Mouse (Mus musculus) thymus, adult 2 months (tissue): Measurements from ENCODE around the gene Map3k5. TPM values are rescaled to one million over a fixed set of nuclear protein-coding genes. Genes with fewer than 3 reads are reported as not detected.

Source experiments
- DNase-seq: peaks from one replicate; pipeline ENCODE4 v3.0.0; 2021
- H3K27ac ChIP-seq: fragments of 200-500 bp; 2 replicates; pipeline ENCODE4 v1.5.1; 2012; ENCODE audit warnings: low read length, control low read depth; ENCODE audit not compliant: control insufficient read depth, insufficient read depth
- H3K27me3 ChIP-seq: fragments of 200-500 bp; 2 replicates; pipeline ENCODE4 v1.6.1; 2012; ENCODE audit warnings: mild to moderate bottlenecking, low read length, moderate library complexity, mixed read lengths; ENCODE audit not compliant: control insufficient read depth, insufficient read depth
- H3K36me3 ChIP-seq: fragments of 200-500 bp; 2 replicates; pipeline ENCODE4 v1.6.1; 2012; ENCODE audit warnings: mild to moderate bottlenecking, low read length, moderate library complexity; ENCODE audit not compliant: control insufficient read depth, insufficient read depth
- H3K4me1 ChIP-seq: fragments of 200-500 bp; replicated peaks from 2 replicates; pipeline ENCODE4 v1.6.1; 2012; ENCODE audit warnings: low read length; ENCODE audit not compliant: control insufficient read depth, insufficient read depth
- H3K4me3 ChIP-seq: fragments of 200-500 bp; 2 replicates; pipeline ENCODE4 v1.5.1; 2012; ENCODE audit warnings: mild to moderate bottlenecking, low read length, control low read depth, moderate library complexity; ENCODE audit not compliant: control insufficient read depth, insufficient read depth
- CTCF ChIP-seq: fragments of 200-500 bp; IDR thresholded peaks from 2 replicates; pipeline ENCODE4 v1.5.1; 2012; ENCODE audit warnings: mild to moderate bottlenecking, control low read depth, low read length, moderate library complexity, borderline replicate concordance; ENCODE audit not compliant: control insufficient read depth, poor library complexity, insufficient read depth; ENCODE audit errors: extremely low read depth
- POLR2A ChIP-seq: fragments of 200-500 bp; IDR thresholded peaks from 2 replicates; pipeline ENCODE4 v1.6.1; 2012; ENCODE audit warnings: mild to moderate bottlenecking, low read length, control low read depth, moderate library complexity; ENCODE audit not compliant: control insufficient read depth, poor library complexity, insufficient read depth; ENCODE audit errors: extremely low read depth
- WGBS: fragments of 180-500 bp; shearing (Covaris S2); methylation state at CpG from one replicate; pipeline ENCODE4 v1.1.7; 2018; 5-methylcytosine and 5-hydroxymethylcytosine counted together
- polyA plus RNA-seq: library from polyadenylated mRNA; depleted of rRNA; stranded (reverse); fragments of >200 nt; gene quantifications from 2 replicates; pipeline ENCODE4 v1.2.3, GENCODE M21; 2012

The Map3k5 gene
- polyA plus RNA-seq, 1 experiment, result 3.5 TPM

DNA sequence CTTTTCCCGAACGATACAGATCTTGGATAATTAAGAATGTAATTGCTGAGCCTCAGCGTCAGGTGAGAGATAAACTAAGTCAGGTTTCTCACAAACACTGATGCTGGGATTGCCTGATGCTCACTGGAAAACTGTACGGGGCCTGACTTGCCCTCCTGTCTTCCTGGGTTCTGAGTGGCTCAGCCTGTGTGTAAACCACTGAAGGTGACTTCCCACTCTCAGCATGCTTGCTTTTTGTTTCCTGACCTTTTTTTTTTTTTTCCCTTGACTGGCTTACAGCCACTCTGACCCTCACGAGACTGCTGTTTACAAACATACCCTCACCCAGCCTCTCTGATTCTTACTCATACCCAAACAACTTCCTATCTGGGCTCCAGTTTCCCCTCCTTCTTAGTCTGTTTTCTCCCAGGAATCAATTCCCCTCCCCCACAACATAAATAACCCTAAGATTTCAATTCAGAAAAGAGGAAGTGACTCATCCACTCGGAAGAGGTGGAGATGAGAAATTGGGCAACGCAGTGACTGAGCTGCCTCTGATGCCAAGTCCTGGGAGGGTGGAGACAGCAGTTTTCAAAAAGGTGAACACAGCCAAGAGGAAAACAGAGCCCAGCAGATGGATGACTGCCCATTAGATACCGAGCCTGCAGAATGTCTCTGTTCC is 170.1 kb downstream of the Map3k5 start:
- Histone ChIP-seq H3K36me3 (no peaks in the 10 kb centered on the region), H3K27me3 (no peaks in the 10 kb centered on the region), H3K4me3 (no peak overlapping the region), H3K27ac (peak overlapping the region; percentile 24; the same call in 1 of the 2 replicates), H3K4me1 (peaks cover 10% of the 10 kb centered on the region)
- TF ChIP-seq POLR2A, result no peak
- no peak for TF ChIP-seq CTCF
- no peak for DNase-seq
- WGBS, result 39% methylated on average over 8 of the region's 8 CpGs

DNA sequence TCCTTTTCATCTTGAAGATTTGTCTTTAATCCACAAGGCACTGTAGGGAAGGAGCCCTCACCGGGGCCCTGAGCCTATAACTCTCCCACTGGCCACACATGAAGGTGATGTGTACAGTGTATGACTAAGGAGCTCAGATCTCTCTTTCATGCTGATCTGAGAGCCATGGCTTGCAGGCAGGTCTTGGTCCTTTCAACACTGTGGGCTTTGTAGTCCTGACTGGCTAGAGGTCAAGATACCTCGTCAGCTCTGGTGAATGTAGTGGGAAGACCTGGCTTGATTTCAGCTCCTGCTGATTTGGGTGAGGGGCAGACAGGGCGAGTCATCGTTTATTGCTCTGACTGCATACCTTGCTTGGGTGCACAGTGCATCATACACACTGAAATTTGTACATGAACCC is 171.3 kb downstream of the Map3k5 start:
- TF ChIP-seq POLR2A (no peak), CTCF (no peak)
- 89% methylated on average over 4 of the region's 4 CpGs for WGBS
- no peaks in the 10 kb centered on the region for H3K36me3 ChIP-seq

DNA sequence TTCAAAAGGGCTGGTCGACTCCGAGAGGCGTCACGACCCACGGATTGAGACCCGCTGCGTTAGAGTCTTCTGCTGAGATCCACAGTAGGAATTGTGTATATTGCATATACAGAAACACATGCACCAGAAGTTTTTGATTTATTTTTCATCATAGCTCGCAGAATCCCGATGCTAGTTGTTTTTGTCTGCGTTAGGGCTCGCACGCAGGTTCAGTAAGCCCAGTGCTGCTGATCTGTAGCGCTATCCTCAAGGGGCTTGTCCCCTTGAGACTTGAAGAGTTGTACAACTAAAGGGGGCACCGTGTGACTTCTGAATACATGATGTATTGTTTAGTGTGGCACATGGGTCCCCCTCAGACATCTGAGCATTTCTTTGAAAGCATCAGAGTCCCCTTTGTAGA is 172.8 kb downstream of the Map3k5 start:
- WGBS, result 98% methylated on average over 14 of the region's 14 CpGs

More for the DNA sequence above, 171.3 kb downstream of the Map3k5 start:
- Histone ChIP-seq H3K4me3 (no peak overlapping the region), H3K27ac (no peak overlapping the region), H3K4me1 (peaks cover 12% of the 10 kb centered on the region), H3K27me3 (no peaks in the 10 kb centered on the region)
- DNase-seq, result no peak

GRCm38 (mm10) chr10:20111508-20111907 is 177.2 kb downstream of the Map3k5 start:
- no peak for DNase-seq
- no peak overlapping the region for H3K27ac ChIP-seq
- no peaks in the 10 kb centered on the region for H3K27me3 ChIP-seq
- TF ChIP-seq CTCF, result no peak
- TF ChIP-seq POLR2A, result no peak
- H3K36me3 ChIP-seq, result no peaks in the 10 kb centered on the region
- peaks cover 9% of the 10 kb centered on the region; the same call in 1 of the 2 replicates for H3K4me1 ChIP-seq
- WGBS, result 87% methylated on average over 5 of the region's 5 CpGs
- no peak overlapping the region for H3K4me3 ChIP-seq

More for the DNA sequence above, 172.8 kb downstream of the Map3k5 start:
- TF ChIP-seq CTCF (no peak), POLR2A (no peak)
- Histone ChIP-seq H3K27me3 (no peaks in the 10 kb centered on the region), H3K27ac (no peak overlapping the region), H3K4me3 (no peak overlapping the region), H3K36me3 (no peaks in the 10 kb centered on the region), H3K4me1 (peaks cover 13% of the 10 kb centered on the region)
- DNase-seq, result no peak

- no peak for TF ChIP-seq CTCF
- no peak for TF ChIP-seq POLR2A
- H3K27me3 ChIP-seq, result no peaks in the 10 kb centered on the region
- peaks cover 10% of the 10 kb centered on the region for H3K4me1 ChIP-seq
- H3K27ac ChIP-seq, result no peak overlapping the region
- H3K4me3 ChIP-seq, result no peak overlapping the region
- 93% methylated on average over 18 of the region's 18 CpGs for WGBS
- DNase-seq, result no peak
- H3K36me3 ChIP-seq, result no peaks in the 10 kb centered on the region
These were observed 178.0 kb downstream of the Map3k5 start for GRCm38 (mm10) chr10:20112026-20112973.

DNA sequence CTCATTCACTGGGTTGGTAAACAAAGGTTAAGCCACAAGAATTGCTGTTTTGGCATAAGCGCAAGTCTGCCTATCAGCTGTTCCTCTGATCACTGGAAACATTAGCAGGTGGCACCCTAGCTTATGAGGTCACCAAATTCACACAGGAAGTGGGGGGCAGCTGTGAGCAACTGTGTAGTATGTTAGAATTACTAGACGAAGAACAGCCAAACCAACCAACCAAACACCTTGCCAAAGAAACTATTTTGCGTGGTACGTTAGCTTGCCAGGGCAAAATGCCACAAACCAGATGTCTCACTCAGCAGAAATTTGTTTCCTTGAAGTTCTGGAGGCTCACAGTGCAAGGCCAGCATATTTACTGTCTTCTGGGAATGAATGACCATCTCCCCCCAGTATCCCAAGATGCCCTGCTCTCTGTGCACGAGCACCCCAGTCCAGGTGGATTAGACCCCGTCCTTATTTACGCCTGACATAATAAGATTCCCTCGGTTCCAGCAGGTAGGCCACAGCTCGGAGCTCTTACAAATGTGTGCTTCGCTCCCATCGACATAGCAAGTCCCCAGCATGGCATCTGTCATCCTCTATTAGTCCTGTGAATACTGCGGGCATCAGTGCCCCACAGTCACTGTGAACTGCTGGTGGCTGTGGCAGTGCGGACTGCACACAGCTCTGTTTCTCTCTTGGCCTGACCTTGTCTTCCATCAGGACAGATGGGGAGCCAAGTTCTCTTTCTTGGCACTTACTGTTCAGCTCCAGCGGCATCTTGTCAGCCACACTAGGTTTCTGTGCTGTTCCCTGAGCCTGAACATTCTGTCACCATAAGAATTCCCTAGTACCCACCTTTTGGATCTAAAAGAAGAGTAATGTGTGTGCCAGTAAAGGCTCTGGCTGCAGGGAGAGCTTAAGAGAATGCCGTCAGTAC is 185.5 kb downstream of the Map3k5 start:
- WGBS, result 68% methylated on average over 15 of the region's 15 CpGs
- DNase-seq, result peak; percentile 79

More for the DNA sequence above, 185.5 kb downstream of the Map3k5 start:
- peaks cover 40% of the 10 kb centered on the region for H3K4me1 ChIP-seq
- no peak overlapping the region for H3K4me3 ChIP-seq
- H3K27me3 ChIP-seq, result no peaks in the 10 kb centered on the region
- TF ChIP-seq POLR2A (no peak), CTCF (no peak)
- peak overlapping the region; percentile 98 for H3K27ac ChIP-seq
- H3K36me3 ChIP-seq, result no peaks in the 10 kb centered on the region
